Mouse (Mus musculus) A20 (cell line): ENCODE data around the gene Csrp1.

Experiments
- DNase-seq: peaks from one replicate; pipeline ENCODE4 v3.0.0-alpha.2; 2011; ENCODE audit warnings: low read depth, low spot score

The Csrp1 gene

GRCm38 (mm10) chr1:135731897-135732684 is 12.2 kb downstream of the Csrp1 start:
- DNase-seq = no peak

DNA sequence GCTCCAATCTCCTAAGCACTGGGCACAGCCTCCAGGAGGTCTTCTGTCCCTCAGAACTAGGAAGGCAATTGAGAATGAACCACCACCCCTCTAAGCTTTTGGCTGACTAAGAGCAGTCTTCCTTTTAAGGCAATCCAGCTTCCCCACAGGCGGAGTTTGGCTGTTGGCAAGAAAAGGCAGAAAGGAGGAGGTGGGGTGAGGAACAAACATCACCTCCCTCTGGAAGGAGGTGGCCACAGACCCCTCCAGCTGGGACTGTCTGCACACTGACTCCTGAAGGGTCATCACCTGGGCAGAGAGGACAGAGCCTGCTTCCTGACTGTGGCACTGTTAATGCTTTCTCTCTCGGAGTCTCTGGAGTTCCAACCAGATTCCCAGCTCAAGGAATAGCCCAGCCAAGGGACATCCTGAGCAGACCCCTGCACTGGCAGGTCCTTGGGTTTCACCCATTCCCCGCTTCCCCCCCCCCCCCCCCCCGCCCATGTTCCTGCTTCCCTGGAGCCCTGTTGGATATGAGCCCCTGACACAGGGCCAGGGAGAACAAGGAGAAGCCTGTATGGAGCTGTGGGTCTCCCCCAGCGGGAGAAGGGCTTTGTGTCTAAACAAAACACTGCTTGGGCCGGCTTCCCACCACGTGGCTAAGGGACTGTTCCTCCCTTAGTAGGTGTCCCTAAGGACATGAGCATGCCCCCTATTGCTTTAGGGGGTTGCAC is 14.5 kb downstream of the Csrp1 start:
- DNase-seq = no peak

- DNase-seq = no peak
Observed at GRCm38 (mm10) chr1:135735460-135735859, 15.6 kb downstream of the Csrp1 start.

DNA sequence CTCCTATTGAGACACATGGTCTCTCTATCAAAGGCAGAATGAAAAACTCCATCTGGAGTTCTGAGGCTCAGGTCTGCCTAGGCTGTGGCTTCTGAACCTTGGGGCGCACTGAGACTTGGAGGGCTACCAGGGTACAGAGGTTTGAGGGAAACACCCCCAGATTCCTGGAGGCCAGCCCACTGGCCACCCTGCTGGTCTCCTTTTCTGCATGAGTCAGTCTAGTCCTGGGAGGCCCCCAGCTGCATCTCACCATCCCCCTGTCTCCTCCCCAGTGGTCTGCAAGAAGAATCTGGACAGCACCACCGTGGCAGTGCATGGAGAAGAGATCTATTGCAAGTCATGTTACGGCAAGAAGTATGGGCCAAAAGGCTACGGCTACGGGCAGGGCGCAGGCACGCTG is 25.1 kb downstream of the Csrp1 start:
- DNase-seq = no peak

DNA sequence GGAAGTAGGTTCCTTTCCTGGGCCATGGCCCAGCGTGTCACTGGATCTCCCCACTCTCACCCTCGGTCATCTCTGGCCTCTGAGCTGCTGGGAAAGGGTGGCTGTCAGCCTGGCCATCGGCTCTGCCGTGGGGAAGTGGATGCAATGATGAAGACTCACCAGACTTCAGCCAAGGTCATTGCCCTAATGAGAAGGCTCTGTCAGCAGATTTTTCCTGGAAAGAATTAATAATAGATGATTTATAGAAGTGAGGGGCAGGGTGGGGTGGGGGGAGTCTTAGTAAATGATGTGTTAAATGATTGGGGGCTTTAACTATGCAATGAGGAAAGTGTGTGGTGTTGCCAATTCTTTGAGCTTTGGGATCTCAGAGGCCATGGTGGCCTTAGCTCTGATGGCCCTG is 26.4 kb downstream of the Csrp1 start:
- DNase-seq = no peak

DNA sequence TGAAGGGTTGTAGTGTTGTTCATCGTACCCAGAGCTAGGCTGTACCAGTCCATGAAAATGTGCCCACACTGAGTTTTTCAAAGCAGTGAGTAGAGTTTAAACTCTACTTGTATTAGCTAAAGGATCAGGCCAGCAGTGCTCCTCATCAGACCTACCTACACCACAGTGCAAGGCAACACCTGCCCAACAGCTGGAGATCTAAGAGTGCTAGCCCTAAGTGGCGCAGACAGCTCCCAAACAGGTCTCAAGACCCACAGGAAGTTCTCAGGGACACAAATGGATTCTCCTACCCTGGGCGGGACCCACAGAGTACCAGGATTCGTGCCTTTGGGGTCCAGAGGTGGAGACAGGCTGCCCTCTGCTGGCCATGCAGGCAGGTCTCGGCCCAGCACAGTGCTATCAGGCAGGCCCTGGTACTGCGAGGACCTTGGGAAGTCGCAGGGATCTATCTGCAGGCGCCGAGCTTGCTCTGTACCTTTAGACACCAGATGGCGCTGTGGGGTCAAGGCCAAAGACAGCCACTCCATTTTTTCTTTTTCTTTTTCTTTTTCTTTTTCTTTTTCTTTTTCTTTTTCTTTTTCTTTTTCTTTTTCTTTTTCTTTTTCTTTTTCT is 33.0 kb downstream of the Csrp1 start:
- DNase-seq = peak; percentile 89

- no peak for DNase-seq
Observed at GRCm38 (mm10) chr1:135755287-135755686, 35.4 kb downstream of the Csrp1 start.

DNA sequence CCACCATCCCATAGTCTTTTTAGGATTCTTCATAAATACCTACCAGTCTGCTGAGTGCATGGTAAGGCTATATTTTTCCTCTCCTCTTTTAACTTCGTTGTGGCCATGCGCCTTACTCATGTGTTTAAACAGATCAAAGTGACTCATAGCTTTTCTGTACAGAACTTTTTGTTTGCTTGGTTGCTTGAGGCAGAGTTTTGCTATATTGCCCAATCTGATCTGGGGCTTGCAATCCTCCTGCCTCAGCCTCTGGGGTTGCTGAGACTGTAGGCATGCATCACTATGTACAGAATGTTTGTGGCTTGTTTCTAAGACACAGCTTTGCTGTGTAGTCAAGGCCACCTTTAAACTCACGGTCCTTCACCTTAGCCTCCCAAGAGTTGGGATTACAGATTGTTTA is 36.1 kb downstream of the Csrp1 start:
- no peak for DNase-seq

DNA sequence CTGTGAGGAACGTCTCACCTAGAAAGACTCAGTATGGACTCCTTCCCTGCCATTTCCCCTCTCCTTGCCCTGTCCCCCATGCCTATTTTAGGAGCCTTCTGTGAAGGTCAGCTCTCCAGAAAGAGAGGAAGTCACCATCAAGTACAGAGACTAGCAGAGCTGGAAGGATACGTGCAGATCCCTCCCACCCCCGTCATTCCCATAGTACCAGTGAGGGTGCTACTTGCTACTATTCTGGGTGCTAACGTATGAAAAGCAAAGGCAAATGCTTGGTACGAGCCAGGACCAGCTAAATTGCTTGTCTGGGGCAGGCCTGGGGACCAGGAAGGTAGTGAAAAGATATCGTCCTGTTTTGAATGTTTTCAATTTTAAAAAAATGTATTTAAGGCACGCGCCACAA is 37.4 kb downstream of the Csrp1 start:
- DNase-seq = no peak

- no peak for DNase-seq
Observed at GRCm38 (mm10) chr1:135759685-135760084, 39.8 kb downstream of the Csrp1 start.

GRCm38 (mm10) chr1:135760216-135760615 is 40.4 kb downstream of the Csrp1 start:
- no peak for DNase-seq

- DNase-seq = no peak
Observed at GRCm38 (mm10) chr1:135761728-135762127, 41.9 kb downstream of the Csrp1 start.

DNA sequence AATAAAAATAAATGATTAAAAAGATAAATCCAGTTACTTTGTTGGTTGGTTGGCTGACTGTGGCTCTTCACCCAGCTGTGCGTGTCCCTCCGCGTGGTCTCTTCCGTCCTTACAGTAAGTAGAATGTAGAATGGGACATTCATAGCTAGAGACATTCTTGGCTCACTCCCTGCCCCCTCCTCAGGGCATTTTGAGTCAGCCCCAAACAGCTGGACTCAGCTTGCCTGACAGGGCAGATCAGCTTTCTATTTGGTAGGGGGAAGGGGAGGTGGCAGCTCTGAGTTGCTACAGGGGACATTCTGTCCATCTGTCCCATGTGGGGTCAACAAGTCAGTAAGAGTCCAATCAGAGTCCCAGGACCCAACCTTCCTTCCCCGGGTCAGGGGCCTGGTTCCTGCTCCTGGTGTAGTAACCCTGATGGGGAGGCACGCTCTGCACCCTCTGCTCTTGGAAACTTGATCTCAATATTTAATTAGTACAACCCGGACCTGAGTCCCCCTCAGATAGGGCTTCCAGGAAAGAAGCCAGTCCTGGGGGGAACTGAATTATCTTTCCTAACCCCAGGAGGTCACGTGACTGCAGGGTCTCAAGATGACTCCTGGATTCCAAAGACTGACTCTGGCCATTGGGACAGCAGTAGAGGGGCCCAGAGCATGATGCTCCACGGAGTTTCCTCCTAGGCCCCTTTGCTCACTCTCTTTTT is 43.8 kb downstream of the Csrp1 start:
- DNase-seq = no peak

- no peak for DNase-seq
Observed at GRCm38 (mm10) chr1:135764206-135764528, 44.3 kb downstream of the Csrp1 start.

GRCm38 (mm10) chr1:135765645-135766591 is 46.1 kb downstream of the Csrp1 start, which contains the start of gene Phlda3:
Gene Phlda3, plus strand, starts transcription at chr1:135766119.
- peak; percentile 63 for DNase-seq

- DNase-seq = no peak
Observed at GRCm38 (mm10) chr1:135766592-135767306, 46.9 kb downstream of the Csrp1 start.

- no peak for DNase-seq
Observed at GRCm38 (mm10) chr1:135767324-135767890, 47.5 kb downstream of the Csrp1 start.

- no peak for DNase-seq
Observed at GRCm38 (mm10) chr1:135768400-135768799, 48.5 kb downstream of the Csrp1 start.

GRCm38 (mm10) chr1:135770237-135770636 is 50.4 kb downstream of the Csrp1 start:
- no peak for DNase-seq
